Mouse (Mus musculus) neural tube, embryonic 15.5 days (tissue): ENCODE measurements around the gene Kcnj14. TPM values are rescaled to one million over a fixed set of nuclear protein-coding genes. Genes with fewer than 3 reads are reported as not detected.

ENCODE experiments used
- ATAC-seq: fragments of 200-750 bp; cut with Nextera tagmentation; 2 replicates; pipeline ENCODE4 v1.8.0; 2017; ENCODE audit warnings: mild to moderate bottlenecking, moderate TSS enrichment, moderate library complexity; ENCODE audit not compliant: low FRiP score
- H3K27ac ChIP-seq: fragments of 300-500 bp; sonication (generic); replicated peaks from 2 replicates; pipeline ENCODE4 v1.5.1; 2015; ENCODE audit warnings: mild to moderate bottlenecking, inconsistent platforms
- H3K27me3 ChIP-seq: fragments of 300-500 bp; sonication (generic); replicated peaks from 2 replicates; pipeline ENCODE4 v1.6.1; 2015; ENCODE audit warnings: inconsistent platforms
- H3K36me3 ChIP-seq: fragments of 300-500 bp; sonication (generic); 2 replicates; pipeline ENCODE4 v1.6.1; 2015; ENCODE audit warnings: inconsistent platforms
- H3K4me1 ChIP-seq: fragments of 300-500 bp; sonication (generic); 2 replicates; pipeline ENCODE4 v1.6.1; 2015; ENCODE audit warnings: inconsistent platforms
- H3K4me2 ChIP-seq: fragments of 300-500 bp; sonication (generic); 2 replicates; pipeline ENCODE4 v1.6.1; 2015; ENCODE audit warnings: inconsistent platforms, mild to moderate bottlenecking, moderate library complexity
- H3K4me3 ChIP-seq: fragments of 300-500 bp; sonication (generic); replicated peaks from 2 replicates; pipeline ENCODE4 v1.5.1; 2015; ENCODE audit warnings: mild to moderate bottlenecking, inconsistent platforms
- H3K9ac ChIP-seq: fragments of 300-500 bp; sonication (generic); replicated peaks from 2 replicates; pipeline ENCODE4 v1.6.1; 2015; ENCODE audit warnings: mild to moderate bottlenecking, inconsistent platforms
- H3K9me3 ChIP-seq: fragments of 300-500 bp; sonication (generic); replicated peaks from 2 replicates; pipeline ENCODE4 v1.6.1; 2016; ENCODE audit warnings: inconsistent platforms
- WGBS: fragments of 180-500 bp; shearing (Covaris S2); methylation state at CpG from one replicate; pipeline ENCODE4 v1.1.7; 2015; ENCODE audit warnings: mixed read lengths; 5-methylcytosine and 5-hydroxymethylcytosine counted together
- polyA plus RNA-seq: library from polyadenylated mRNA; unstranded; fragments of >200 nt; fragmentation: Nextera tagmentation; extraction: Ambion mirVana; gene quantifications from 2 replicates; pipeline ENCODE4 v1.2.1, GENCODE M21; 2015

Gene Kcnj14
- polyA plus RNA-seq, 1 experiment from 2014 or later = 1.4 TPM

- H3K9me3 ChIP-seq = no peaks in the 10 kb centered on the region
- H3K4me3 ChIP-seq = no peak overlapping the region
- H3K4me1 ChIP-seq = peaks cover 38% of the 10 kb centered on the region
- ATAC-seq = no peak
- no peak overlapping the region for H3K4me2 ChIP-seq
- H3K27me3 ChIP-seq = no peaks in the 10 kb centered on the region
- H3K9ac ChIP-seq = no peak overlapping the region
- peak overlapping the region; percentile 25; the same call in 1 of the 2 replicates for H3K27ac ChIP-seq
- peaks cover 68% of the 10 kb centered on the region for H3K36me3 ChIP-seq
- WGBS = 47% methylated on average over 9 of the region's 11 CpGs
Observed at GRCm38 (mm10) chr7:45808471-45808870, 16.1 kb downstream of the Kcnj14 start.

GRCm38 (mm10) chr7:45805941-45806340, 18.6 kb downstream of the Kcnj14 start:
- Histone ChIP-seq H3K4me1 (peaks cover 19% of the 10 kb centered on the region; the same call in 1 of the 2 replicates), H3K36me3 (peaks cover 71% of the 10 kb centered on the region), H3K27ac (peak overlapping the region; percentile 48), H3K9ac (no peak overlapping the region), H3K4me2 (no peak overlapping the region), H3K9me3 (no peaks in the 10 kb centered on the region), H3K27me3 (no peaks in the 10 kb centered on the region), H3K4me3 (no peak overlapping the region)
- 62% methylated on average over 5 of the region's 5 CpGs for WGBS
- ATAC-seq = no peak

GRCm38 (mm10) chr7:45802551-45802950, 22.0 kb downstream of the Kcnj14 start:
- H3K9ac ChIP-seq = no peak overlapping the region
- no peak for ATAC-seq
- H3K4me2 ChIP-seq = no peak overlapping the region
- WGBS = 87% methylated on average over 6 of the region's 6 CpGs
- peaks cover 31% of the 10 kb centered on the region for H3K4me1 ChIP-seq
- no peaks in the 10 kb centered on the region; the same call in 1 of the 2 replicates for H3K27me3 ChIP-seq
- H3K36me3 ChIP-seq = peaks cover 47% of the 10 kb centered on the region
- no peaks in the 10 kb centered on the region for H3K9me3 ChIP-seq
- no peak overlapping the region for H3K4me3 ChIP-seq
- no peak overlapping the region for H3K27ac ChIP-seq

GRCm38 (mm10) chr7:45801348-45801747, 23.2 kb downstream of the Kcnj14 start:
- no peak overlapping the region for H3K27ac ChIP-seq
- ATAC-seq = peak; percentile 67
- WGBS = 3% methylated on average over 12 of the region's 12 CpGs
- peaks cover 34% of the 10 kb centered on the region for H3K4me1 ChIP-seq
- H3K9ac ChIP-seq = no peak overlapping the region
- H3K27me3 ChIP-seq = no peaks in the 10 kb centered on the region; the same call in 1 of the 2 replicates
- peak overlapping the region; percentile 1; the same call in 1 of the 2 replicates for H3K4me2 ChIP-seq
- H3K36me3 ChIP-seq = peaks cover 43% of the 10 kb centered on the region
- no peak overlapping the region for H3K4me3 ChIP-seq
- no peaks in the 10 kb centered on the region for H3K9me3 ChIP-seq

GRCm38 (mm10) chr7:45800546-45801204, 23.9 kb downstream of the Kcnj14 start:
- peaks cover 49% of the 10 kb centered on the region for H3K36me3 ChIP-seq
- no peak overlapping the region for H3K27ac ChIP-seq
- WGBS = 25% methylated on average over 24 of the region's 25 CpGs
- no peak overlapping the region; the same call in 1 of the 2 replicates for H3K4me3 ChIP-seq
- no peak overlapping the region for H3K9ac ChIP-seq
- no peak for ATAC-seq
- no peaks in the 10 kb centered on the region for H3K9me3 ChIP-seq
- H3K4me2 ChIP-seq = peak overlapping the region; percentile 15; the same call in 1 of the 2 replicates
- no peaks in the 10 kb centered on the region; the same call in 1 of the 2 replicates for H3K27me3 ChIP-seq
- peaks cover 31% of the 10 kb centered on the region for H3K4me1 ChIP-seq

GRCm38 (mm10) chr7:45800001-45800400, 24.6 kb downstream of the Kcnj14 start:
- peaks cover 31% of the 10 kb centered on the region for H3K4me1 ChIP-seq
- peaks cover 3% of the 10 kb centered on the region for H3K27me3 ChIP-seq
- H3K9ac ChIP-seq = no peak overlapping the region
- no peak overlapping the region for H3K27ac ChIP-seq
- no peak for ATAC-seq
- peaks cover 56% of the 10 kb centered on the region for H3K36me3 ChIP-seq
- no peaks in the 10 kb centered on the region for H3K9me3 ChIP-seq
- H3K4me2 ChIP-seq = no peak overlapping the region
- no peak overlapping the region for H3K4me3 ChIP-seq
- WGBS = 39% methylated on average over 7 of the region's 7 CpGs

GRCm38 (mm10) chr7:45798931-45799330, 25.7 kb downstream of the Kcnj14 start:
- Histone ChIP-seq H3K9me3 (no peaks in the 10 kb centered on the region), H3K9ac (no peak overlapping the region), H3K27me3 (peaks cover 8% of the 10 kb centered on the region), H3K4me2 (peak overlapping the region; percentile 54; the same call in 1 of the 2 replicates), H3K4me3 (no peak overlapping the region), H3K36me3 (peaks cover 61% of the 10 kb centered on the region), H3K27ac (no peak overlapping the region), H3K4me1 (peaks cover 31% of the 10 kb centered on the region)
- ATAC-seq = no peak
- WGBS = 52% methylated on average over 7 of the region's 7 CpGs

GRCm38 (mm10) chr7:45798511-45798836, 26.1 kb downstream of the Kcnj14 start:
- Histone ChIP-seq H3K4me3 (peak overlapping the region; percentile 21), H3K4me1 (peaks cover 31% of the 10 kb centered on the region), H3K9ac (peak overlapping the region; percentile 31; the same call in 1 of the 2 replicates), H3K27me3 (peaks cover 8% of the 10 kb centered on the region), H3K27ac (no peak overlapping the region), H3K9me3 (no peaks in the 10 kb centered on the region), H3K36me3 (peaks cover 63% of the 10 kb centered on the region), H3K4me2 (peak overlapping the region; percentile 54)
- WGBS = 6% methylated on average over 19 of the region's 19 CpGs
- ATAC-seq = no peak

GRCm38 (mm10) chr7:45797661-45798510, 26.7 kb downstream of the Kcnj14 start:
- Histone ChIP-seq H3K4me3 (peak overlapping the region; percentile 21), H3K27me3 (peaks cover 8% of the 10 kb centered on the region), H3K36me3 (peaks cover 64% of the 10 kb centered on the region), H3K9ac (peak overlapping the region; percentile 31; the same call in 1 of the 2 replicates), H3K4me2 (peak overlapping the region; percentile 54), H3K4me1 (peaks cover 31% of the 10 kb centered on the region), H3K27ac (no peak overlapping the region), H3K9me3 (no peaks in the 10 kb centered on the region)
- 3% methylated on average over 58 of the region's 60 CpGs for WGBS
- ATAC-seq = no peak

GRCm38 (mm10) chr7:45796950-45797349, 27.6 kb downstream of the Kcnj14 start:
- no peak overlapping the region for H3K4me3 ChIP-seq
- peak overlapping the region; percentile 54 for H3K4me2 ChIP-seq
- H3K9me3 ChIP-seq = no peaks in the 10 kb centered on the region
- no peak overlapping the region for H3K27ac ChIP-seq
- peaks cover 64% of the 10 kb centered on the region for H3K36me3 ChIP-seq
- peaks cover 8% of the 10 kb centered on the region for H3K27me3 ChIP-seq
- no peak for ATAC-seq
- H3K4me1 ChIP-seq = peaks cover 31% of the 10 kb centered on the region
- 47% methylated on average over 6 of the region's 6 CpGs for WGBS
- H3K9ac ChIP-seq = 0 out of 2 replicates have a peak overlapping the region, but pooled peaks have one; percentile 31

GRCm38 (mm10) chr7:45794971-45795370, 29.6 kb downstream of the Kcnj14 start:
- WGBS = 94% methylated on average over 29 of the region's 29 CpGs
- Histone ChIP-seq H3K4me2 (no peak overlapping the region), H3K27ac (no peak overlapping the region), H3K4me3 (no peak overlapping the region), H3K9ac (no peak overlapping the region), H3K36me3 (peaks cover 69% of the 10 kb centered on the region), H3K27me3 (peaks cover 8% of the 10 kb centered on the region), H3K4me1 (peaks cover 27% of the 10 kb centered on the region), H3K9me3 (no peaks in the 10 kb centered on the region)
- ATAC-seq = no peak
